Mouse (Mus musculus): ENCODE measurements around the gene St6gal1.

The St6gal1 gene

DNA sequence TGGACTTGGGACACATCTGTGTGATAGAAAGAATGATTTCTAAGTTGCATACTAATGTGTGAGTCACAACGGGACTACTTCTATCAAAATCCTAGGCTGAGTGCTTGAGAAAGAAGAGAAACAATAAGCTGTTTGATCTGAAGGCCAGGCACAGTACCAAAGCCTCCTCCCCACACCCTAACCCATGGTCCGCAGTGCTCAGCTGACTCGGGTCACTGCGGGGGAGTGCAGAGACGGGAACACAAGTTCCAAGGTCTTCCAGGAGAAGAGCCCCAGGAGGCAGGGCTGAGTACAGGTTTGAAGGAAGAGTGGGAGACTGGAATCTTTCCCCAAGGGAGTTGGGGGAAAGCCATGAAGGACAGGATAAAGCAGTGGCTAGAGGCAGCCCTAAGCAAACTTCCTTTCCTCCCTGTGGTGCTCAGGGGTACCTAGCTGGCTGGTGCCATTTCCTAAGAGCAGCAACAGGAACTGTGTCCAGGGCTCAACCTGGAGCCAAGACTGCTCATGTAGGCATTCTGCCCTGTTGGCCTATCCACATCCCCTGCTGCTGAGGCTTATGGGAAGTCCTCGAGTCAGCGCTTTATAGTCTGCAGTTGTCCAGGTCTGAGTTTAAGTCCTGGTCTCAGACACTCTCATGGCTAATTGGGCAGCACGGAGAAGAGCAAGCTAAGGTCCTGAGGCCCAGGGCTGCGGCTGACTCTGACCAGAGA is 48.1 kb downstream of the St6gal1 start:
- DNase-seq (ENCODE audit: low read depth, low spot score), result no peak

DNA sequence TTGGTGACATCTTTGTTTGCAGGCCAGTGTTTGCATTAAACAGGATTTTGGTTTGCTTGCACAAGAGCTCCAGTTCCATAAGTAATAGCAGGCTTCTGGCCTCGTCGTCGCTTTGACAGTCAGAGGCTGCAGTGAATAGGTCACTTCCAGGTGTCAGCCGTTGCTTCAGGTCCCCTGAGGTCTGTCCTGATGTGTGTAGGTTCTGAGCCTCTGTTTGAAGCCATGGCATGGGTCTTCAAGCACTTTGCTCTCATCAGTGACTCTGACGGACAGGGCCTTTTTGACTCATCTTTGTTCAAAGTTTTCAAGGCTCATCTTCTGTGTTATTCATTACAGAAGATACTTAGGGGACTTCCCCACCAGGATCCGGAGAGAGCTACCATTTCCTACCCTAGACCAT is 49.5 kb downstream of the St6gal1 start:
- no peak for DNase-seq (ENCODE audit: low read depth, low spot score)

DNA sequence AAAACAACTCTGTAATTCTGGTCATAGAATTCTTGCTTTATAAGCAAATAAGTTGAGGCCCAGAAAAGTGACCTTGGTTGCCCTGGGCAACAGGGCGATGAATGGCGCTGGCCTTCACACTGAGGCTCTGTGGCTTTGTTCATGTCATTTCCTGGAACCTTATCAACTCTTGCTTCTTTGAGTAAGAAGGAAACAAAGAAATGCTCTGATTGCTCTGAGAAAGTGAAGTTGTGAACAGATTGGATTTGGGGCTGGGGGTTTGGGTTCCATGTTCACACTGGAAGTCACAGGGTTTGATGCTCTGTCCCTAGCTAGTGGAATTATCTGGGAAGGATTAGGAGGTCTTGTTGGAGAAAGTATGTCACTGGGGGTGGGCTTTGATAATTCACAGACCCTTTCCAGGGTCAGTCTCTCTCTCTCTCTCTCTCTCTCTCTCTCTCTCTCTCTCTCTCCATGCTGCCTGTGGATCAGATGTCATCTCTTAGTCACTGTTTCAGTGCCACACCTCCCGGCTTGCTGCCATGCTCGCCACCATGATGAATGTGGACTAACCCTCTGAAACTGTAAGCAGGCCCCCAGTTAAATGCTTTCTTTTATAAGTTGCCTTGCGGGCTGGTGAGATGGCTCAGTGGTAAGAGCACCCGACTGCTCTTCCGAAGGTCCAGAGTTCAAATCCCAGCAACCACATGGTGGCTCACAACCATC is 50.2 kb downstream of the St6gal1 start:
- no peak for DNase-seq (ENCODE audit: low read depth, low spot score)

DNA sequence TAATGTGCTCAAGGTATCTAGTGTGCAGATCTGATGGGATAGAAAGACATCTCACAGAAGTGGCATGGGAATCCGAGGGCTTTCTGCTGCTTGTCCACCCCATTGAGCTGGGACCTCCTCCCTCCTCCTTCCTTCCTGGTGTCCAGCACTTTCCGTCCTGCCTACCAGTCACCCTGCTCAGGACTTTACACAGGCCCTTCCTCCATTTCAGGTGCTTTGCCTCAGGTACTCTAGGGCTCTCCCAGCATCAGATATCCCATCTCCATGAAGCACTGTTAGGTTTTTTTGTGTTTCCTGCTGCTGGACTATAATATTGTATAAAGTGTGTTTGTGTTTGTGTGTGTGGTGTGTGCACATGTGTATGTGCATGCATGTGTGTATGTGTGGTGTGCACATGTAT is 51.1 kb downstream of the St6gal1 start:
- no peak for DNase-seq (ENCODE audit: low read depth, low spot score)

DNA sequence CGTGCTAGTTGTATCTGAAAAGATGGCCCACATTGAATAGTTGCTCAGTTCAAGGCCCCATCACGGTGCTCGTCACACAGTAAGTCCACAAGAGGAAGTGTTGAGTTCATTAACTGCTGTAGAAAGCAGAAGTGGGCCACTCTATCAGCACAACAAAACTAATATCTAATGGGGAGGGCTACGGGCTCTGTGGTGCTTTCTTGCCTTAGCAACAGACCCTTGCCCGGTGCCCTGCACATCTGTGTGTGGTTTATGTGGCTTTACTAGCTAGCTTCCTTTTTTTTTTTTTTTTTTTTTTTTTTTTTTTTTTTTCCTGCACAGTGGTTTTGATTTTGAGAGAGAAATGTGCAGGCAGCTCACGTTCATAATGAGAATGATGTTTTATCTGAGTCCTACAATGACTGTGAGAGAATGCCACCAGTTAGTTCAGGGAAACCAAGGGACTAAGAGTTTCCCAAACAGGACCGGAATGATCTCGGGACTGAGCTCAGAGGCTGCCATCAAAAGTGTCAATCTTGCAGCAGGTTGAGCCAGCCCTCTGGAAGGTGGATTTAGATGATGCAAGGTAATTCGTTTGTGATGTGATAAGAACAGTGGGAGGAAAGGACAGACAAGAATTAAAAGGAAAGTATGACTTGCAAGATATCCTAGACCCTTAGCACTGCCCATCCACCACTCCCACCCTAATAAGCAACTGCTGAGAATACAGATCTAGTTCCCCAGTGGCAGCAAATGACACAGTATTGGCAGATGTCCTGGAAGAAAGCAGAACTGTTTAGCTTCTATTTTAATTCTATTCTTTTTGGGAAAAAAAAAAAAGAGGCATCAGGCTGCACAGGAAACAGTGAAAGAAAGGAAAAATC is 55.6 kb downstream of the St6gal1 start:
- no peak for DNase-seq (ENCODE audit: low read depth, low spot score)

DNA sequence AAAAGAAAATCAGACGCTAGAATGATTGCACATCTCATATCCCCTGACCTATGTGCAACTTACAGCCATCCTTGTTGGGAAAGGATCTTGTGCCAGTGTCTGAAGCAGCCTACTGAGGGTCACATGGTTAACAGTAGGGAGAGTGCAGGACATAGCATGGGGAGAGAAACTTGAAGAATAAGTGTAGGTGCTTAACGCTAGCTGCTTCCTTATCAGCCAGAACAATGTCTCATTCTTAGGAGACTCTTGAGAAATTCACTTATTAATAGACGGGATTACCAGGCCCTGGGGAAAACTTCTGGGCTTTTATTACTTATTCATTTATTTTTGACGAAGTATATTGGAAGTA is 56.2 kb downstream of the St6gal1 start:
- DNase-seq (ENCODE audit: low read depth, low spot score), result no peak

DNA sequence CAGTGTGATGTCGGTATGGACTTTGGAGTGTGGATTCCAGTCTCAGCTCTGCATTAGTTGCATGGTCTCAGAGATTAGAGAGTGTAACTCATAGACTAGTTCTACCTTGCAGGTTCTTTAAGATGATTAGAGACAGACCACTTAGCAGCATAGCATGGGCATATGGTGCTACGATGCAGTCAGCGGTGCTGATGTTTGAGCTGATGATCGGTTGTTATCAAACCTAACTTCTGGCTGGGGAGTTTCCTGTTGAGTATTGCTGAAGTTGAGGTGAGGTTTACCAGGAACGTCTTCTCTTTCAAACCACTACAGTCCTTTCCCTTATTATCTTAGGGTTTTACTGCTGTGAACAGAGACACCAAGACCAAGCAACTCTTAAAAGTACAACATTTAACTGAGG is 57.7 kb downstream of the St6gal1 start:
- DNase-seq (ENCODE audit: low read depth, low spot score), result no peak

DNA sequence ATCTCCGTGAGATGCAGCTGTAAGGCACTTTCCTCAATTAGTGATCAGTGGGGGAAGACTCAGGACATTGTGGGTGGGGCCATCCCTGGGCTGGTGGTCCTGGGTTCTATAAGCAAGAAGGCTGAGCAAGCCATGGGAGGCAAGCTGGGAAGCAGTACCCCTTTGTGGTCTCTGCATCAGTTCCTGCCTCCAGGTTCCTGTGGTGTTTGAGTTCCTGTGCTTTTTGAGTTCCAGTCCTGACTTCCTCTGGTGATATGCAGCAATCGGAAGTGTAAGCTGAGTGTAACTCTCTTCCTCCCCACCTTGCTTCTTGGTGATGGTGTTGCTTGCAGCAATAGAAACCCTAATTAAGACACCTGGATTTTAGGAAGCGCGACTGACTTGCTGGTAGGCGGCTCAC is 58.4 kb downstream of the St6gal1 start:
- no peak for DNase-seq (ENCODE audit: low read depth, low spot score)

DNA sequence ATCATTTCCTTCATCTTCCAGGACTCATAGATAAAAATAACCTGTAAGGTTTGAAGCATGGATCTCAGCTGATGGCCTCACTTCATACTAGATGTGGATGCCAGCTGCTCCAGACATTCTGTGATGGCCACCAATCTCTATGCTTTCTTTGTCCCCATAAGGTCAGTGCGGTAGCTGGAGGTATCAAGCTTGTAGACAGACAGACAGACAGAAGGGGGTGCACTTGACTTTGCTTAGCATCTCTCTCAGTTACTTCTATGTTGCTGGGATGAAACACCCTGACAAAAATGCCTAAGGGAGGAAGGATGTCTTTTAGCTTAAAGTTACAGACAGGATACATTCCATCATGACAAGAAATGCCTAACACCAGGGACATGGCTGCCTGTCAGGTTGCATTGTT is 59.1 kb downstream of the St6gal1 start:
- DNase-seq (ENCODE audit: low read depth, low spot score), result no peak

DNA sequence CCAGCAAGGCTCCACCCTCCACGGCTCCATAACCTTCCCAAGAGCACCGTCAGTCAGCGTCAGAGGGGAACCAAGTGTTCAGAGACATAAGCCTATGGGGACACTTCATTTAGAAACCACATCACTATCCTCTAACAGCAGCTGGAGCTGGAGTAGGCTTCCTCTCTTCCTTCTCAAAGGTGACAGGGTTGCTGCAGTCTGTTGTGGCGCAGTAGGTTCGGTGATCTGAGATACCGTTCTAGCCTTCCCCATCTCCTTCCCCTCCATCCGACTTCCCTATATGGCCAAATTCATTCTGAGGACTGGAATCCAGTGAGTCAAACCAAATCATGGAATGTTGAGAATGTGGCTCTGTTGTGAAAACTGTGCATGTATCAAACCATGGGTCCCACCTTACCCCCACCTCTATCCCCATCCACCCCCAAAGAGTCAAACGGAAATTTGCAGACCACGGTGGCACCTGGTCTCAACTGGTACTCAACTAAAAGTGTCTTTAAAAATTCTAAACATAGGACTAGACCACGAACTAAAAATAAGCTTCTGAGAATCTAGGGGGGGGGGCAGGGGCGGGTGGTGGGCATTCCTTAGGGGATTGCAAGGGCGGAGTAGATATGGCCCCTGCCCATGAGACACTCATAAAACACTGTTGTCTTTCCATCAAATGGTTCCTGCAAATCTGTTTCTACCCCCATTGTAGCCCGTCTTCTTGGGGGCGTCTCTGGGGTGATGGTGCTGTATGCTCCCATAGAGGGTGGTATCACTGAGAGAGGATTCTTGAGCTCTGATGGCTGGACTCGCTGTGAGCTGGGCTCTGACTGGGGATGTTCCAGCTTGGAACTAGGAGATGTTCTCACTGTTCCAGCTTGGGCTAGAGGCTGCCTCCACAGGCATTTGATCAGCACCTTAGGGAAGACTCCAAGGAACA is 60.2 kb downstream of the St6gal1 start:
- DNase-seq (ENCODE audit: low read depth, low spot score), result no peak

DNA sequence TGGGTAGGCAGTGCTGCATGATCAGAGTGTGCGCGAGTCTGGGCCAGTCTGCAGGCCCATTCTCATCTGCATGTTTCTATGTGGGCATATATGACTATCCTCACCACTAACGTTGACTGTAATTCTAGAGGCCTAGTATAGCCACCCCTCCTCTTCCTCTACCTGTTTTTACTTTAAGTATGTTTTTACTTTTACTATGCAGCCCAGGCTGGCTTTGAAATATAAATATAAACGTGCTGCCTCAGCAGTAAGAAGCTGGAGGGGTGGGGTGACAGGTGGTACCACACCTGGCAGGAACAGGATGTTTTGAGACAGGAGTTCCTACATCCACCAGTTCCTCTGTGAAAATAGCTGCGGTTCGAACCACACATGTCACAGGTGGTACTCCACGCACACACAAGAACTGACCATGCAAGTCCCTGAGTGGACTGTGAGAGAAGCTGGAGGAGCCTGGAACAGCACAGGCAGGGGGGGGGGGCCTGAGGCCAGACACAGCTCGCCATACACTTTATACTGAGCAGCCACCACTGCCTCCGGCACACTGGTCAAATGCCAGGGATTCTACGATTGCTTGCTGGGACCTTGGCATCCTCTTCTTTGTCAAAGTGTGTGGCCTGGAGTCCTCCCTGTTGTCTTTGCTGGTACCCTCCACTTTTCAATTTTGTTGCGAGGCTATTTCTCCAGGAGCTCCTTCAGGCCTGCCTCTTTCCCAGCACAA is 62.0 kb downstream of the St6gal1 start:
- DNase-seq (ENCODE audit: low read depth, low spot score), result no peak

DNA sequence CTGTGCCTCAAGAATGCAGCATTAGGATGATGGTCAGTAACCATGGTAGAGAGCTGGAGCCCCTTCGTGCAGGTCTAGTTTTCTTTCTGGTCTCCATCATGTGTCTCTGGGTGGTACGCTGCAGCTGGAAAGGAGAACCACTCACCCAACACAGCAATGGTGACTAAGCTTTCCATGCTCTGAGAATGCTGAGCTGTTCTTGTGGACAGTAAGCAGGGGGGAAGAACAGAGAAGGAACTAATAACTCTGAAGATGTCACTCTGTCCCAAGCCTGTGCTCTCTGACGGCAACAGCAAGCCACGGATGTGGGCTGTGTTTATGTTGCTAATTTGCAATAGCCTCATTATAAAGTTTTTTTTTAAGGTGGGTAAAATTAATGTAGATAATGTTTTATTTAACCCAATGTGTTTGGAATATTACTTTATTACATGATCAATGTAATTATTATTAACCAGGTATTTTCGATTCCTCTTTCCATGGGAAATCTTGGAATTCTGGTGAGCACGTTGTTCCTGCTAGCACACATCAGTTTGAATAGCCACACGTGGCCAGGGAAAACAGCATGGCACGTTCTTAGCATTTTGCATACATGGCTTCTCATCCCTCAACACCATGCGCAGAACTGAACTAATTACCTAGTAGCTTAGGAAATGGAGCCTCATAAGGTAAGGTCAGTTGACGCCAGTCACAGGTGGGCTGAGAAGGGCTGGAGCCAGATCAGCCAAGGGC is 62.9 kb downstream of the St6gal1 start:
- DNase-seq (ENCODE audit: low read depth, low spot score), result no peak

DNA sequence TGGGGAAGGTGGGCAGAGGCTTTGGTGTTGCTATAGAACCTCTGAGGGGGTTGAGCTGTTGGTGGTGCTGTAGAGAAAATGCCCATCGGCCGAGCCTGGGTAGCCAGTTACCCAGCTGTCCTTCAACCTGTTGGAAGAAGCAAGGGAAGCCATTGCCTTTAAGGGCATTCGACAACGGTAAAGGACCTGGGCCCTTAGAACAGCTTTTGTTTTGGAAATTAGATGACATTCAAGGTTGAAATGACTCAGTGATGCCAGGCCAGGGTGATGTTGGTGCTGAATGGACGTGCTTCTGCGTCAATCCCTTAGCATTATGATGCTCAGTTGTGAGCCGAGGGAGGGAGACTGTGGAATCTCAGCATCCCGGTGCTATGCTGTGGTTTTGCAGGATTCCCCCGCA is 63.6 kb downstream of the St6gal1 start:
- DNase-seq (ENCODE audit: low read depth, low spot score), result no peak

DNA sequence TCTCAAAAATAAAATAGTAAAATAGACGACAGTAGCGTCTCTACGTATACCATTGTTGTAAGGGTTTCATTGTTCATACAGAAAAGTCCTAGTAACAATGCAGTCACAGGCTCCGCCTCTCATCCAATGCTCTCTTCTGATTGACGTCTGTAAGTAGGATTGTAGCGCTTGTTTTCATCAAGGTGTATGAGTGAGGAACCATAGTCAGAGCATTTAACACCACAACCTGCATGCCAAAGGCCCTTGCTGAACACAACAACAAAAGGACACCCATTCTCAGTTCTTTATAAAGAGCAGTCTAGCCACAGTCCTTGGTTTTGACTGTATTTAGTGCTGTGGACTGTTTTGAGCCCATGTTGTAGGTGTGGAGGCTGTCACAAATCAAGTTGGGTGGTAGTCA is 64.9 kb downstream of the St6gal1 start:
- DNase-seq (ENCODE audit: low read depth, low spot score), result no peak

DNA sequence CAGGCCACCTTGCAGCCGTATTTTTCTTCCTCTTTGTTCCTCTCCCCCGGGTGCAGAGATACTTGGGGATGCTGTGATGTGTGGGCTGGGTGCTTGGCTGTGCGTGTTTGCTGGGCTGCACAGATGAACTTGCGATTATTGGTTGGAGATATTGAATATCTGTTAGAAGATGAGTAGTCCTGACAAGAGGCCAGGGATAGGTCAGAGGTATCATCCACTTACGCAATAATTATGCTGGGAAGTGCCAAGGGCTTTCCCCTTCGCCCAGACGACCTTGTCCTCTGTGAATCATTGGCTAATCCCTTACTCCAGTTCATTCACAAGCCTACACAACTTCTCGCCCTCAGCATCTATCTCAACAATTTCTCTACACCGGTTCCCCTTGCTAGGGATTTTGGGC is 65.6 kb downstream of the St6gal1 start:
- DNase-seq (ENCODE audit: low read depth, low spot score), result no peak

DNA sequence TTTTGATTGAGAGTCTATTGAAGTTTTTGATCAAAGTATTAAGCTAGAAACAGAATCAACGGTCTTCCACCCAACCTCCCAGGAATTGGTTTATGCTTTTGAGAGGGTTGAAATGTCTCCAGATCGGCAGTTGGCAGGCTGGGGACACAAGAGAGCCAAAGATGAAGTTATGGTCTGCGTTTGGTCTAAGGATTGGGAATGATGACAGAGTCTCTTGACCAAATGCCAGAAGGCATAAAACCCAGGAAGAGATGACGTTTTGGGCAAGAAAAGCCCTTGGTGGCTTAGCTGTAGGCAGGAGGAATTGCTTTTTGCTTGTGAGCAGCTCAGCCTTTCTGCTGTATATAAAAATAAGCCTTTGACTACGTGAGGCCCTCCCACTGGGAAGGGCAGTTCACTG is 67.0 kb downstream of the St6gal1 start:
- DNase-seq (ENCODE audit: low read depth, low spot score), result no peak

DNA sequence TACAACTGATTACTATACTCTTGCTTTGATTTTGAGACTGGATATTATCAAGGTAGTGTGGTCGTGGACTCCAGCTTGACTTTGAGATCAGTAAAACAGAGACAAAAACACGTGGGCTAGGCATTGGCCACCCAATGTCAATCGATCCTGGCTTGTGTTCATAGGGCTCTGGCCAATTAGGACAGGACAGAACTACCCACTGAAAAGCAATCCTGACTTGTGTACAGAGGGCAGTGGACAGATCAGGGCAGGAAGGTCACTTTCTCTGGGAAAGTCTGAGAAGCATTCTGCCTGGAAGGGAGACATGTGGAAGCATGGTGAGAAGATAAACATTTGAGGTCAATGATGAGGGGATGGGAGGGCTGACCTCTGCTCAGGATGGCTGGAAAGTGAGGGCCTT is 69.7 kb downstream of the St6gal1 start:
- DNase-seq (ENCODE audit: low read depth, low spot score), result no peak

DNA sequence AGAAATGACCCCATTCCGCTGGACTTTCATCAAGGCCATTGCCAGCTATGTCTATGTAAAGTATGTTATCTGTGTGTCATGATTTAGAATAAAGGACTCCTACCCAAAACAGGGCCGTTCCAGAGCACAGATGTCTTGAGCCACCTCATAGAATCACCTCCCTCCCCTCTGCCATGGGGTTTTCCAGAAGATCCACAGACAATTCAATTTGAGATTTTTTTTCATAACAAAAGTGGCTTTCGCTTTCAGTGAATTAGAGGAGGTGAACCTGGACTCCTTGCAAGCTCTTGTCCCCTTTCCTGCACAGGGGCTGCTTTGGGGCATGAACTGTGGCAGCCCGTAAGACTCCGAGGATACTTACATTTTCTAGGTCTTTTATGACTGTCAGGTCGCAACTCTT is 70.2 kb downstream of the St6gal1 start:
- no peak for DNase-seq (ENCODE audit: low read depth, low spot score)

DNA sequence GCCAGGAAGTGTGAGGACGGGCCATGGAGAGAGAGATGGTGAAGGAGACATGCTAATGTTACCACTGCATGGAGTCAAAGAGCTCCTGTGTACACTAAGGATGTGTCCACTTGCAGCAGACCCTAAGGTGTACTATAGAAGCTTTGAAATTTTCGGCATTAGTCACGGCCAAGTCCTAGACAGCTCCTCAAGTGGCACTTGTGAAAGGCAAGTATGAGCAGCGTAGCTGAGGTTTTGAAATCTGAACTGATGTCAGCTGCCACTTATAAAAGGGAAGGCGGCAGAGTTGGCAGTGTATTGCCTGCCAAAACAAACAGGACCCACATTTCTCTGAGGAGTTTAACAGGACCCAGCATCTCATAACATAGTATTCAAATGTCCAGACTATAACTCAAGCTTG is 71.2 kb downstream of the St6gal1 start:
- DNase-seq (ENCODE audit: low read depth, low spot score), result no peak

DNA sequence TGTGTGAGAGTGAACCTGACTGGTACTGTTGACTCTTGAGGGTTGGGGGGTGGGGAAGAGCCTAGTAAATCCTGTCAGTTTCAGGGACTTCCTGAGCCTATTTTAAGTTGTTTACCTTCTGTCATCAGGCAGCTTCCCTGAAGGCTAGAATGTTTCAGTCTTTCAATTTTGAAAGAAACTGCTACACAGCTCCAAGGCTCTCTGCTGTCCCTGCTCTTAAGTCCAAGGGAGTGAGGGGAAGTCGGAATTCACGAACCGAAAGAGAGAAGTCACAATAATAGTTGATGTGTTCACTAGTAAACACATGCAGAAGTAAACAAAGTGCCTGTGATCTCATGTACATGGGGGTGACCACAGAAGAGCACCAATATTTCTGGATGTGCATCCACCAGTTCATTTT is 72.2 kb downstream of the St6gal1 start:
- DNase-seq (ENCODE audit: low read depth, low spot score), result no peak
